Mouse (Mus musculus) cerebellum, adult 2 months (tissue): ENCODE data around the gene Fcf1.

Experiments
- CTCF ChIP-seq: fragments of 200-500 bp; IDR thresholded peaks from 2 replicates; pipeline ENCODE4 v1.5.1; 2011; ENCODE audit warnings: low read depth, mild to moderate bottlenecking, control low read depth, low read length, moderate library complexity, borderline replicate concordance; ENCODE audit not compliant: insufficient read depth
- POLR2A ChIP-seq: fragments of 200-500 bp; IDR thresholded peaks from 2 replicates; pipeline ENCODE4 v1.6.1; 2011; ENCODE audit warnings: low read length, control low read depth, borderline replicate concordance; ENCODE audit not compliant: insufficient read depth

- no peak for TF ChIP-seq CTCF
- no peak for TF ChIP-seq POLR2A
Observed at GRCm38 (mm10) chr12:84950763-84951162, 19.9 kb upstream of the Fcf1 start.
